Mouse (Mus musculus) kidney, adult 2 months (tissue): ENCODE data around the gene Perp. TPM values are rescaled to one million over a fixed set of nuclear protein-coding genes. Genes with fewer than 3 reads are reported as not detected.

Experiments used
- DNase-seq: peaks from one replicate; pipeline ENCODE4 v3.0.0; 2021
- H3K27ac ChIP-seq: fragments of 200-500 bp; 2 replicates; pipeline ENCODE4 v1.5.1; 2012; ENCODE audit warnings: low read depth, low read length, control low read depth, inconsistent platforms; ENCODE audit not compliant: insufficient read depth
- H3K27me3 ChIP-seq: fragments of 200-500 bp; replicated peaks from 2 replicates; pipeline ENCODE4 v1.6.1; 2012; ENCODE audit warnings: mild to moderate bottlenecking, moderate library complexity, low read length, inconsistent platforms; ENCODE audit not compliant: control insufficient read depth, insufficient read depth
- H3K36me3 ChIP-seq: fragments of 200-500 bp; 2 replicates; pipeline ENCODE4 v1.6.1; 2012; ENCODE audit warnings: mild to moderate bottlenecking, moderate library complexity, low read length, inconsistent platforms; ENCODE audit not compliant: control insufficient read depth, insufficient read depth
- H3K4me1 ChIP-seq: fragments of 200-500 bp; 2 replicates; pipeline ENCODE4 v1.6.1; 2011; ENCODE audit warnings: low read length; ENCODE audit not compliant: control insufficient read depth, insufficient read depth
- H3K4me3 ChIP-seq: fragments of 200-500 bp; 2 replicates; pipeline ENCODE4 v1.5.1; 2011; ENCODE audit warnings: mild to moderate bottlenecking, low read depth, low read length, control low read depth; ENCODE audit not compliant: insufficient read depth
- CTCF ChIP-seq: fragments of 200-500 bp; conservative IDR thresholded peaks from 2 replicates; pipeline ENCODE4 v1.5.1; 2011; ENCODE audit warnings: low read depth, mild to moderate bottlenecking, control low read depth, low read length, moderate library complexity, mixed read lengths; ENCODE audit not compliant: insufficient read depth, insufficient read length
- POLR2A ChIP-seq: fragments of 200-500 bp; IDR thresholded peaks from one replicate; pipeline ENCODE4 v1.6.1; 2011; ENCODE audit warnings: low read depth, low read length, control low read depth
- WGBS: fragments of 180-500 bp; shearing (Covaris S2); methylation state at CpG from one replicate; pipeline ENCODE4 v1.1.7; 2018; 5-methylcytosine and 5-hydroxymethylcytosine counted together
- polyA plus RNA-seq: library from polyadenylated mRNA; depleted of rRNA; stranded (reverse); fragments of >200 nt; gene quantifications from 2 replicates; pipeline ENCODE4 v1.2.3, GENCODE M21; 2012

The Perp gene
- polyA plus RNA-seq, 1 experiment = 56.2 TPM

DNA sequence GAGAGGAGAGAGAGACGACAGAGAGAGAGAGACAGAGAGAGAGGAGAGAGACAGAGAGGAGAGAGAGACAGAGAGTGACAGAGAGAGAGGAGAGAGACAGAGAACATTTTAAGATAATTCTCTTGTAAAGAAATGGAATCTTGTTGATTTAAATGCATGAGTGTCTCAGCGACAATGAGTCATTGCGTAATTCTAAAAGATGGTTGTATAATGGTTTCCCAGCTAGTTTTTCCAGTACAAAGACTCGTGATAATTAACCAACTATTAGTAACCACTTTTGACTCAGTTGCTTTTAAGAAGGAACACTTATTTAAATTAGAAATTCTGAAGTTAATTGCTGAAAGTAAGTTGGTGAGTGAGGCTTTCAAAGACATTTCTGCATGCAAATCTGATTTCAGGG, 16.6 kb downstream of the Perp start:
- TF ChIP-seq CTCF (no peak), POLR2A (no peak)
- Histone ChIP-seq H3K27me3 (no peaks in the 10 kb centered on the region), H3K4me3 (no peak overlapping the region), H3K27ac (no peak overlapping the region), H3K36me3 (no peaks in the 10 kb centered on the region), H3K4me1 (no peaks in the 10 kb centered on the region)
- DNase-seq = no peak
- 79% methylated on average over 4 of the region's 4 CpGs for WGBS

DNA sequence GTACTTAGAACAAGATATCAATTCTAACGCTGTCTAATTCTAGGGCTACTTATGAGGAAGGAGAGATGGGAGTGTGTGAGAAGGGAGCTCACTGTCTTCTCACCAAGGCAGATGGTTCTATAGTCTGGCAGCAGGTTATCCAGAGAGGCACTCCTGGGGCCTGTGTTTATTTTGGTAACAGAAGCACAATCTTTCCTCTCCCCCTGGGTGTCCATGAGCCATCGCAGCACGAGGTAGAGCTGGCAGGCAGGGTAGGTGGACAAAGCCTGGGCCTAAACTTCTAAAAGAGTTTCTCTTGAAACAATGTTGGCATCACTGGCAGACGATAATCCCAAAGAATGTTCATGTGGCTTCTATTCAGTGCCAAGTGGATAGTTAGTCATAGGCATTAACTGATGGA, 18.5 kb downstream of the Perp start:
- DNase-seq = no peak
- TF ChIP-seq POLR2A (no peak), CTCF (no peak)
- Histone ChIP-seq H3K4me1 (no peaks in the 10 kb centered on the region), H3K36me3 (no peaks in the 10 kb centered on the region), H3K4me3 (no peak overlapping the region), H3K27me3 (no peaks in the 10 kb centered on the region), H3K27ac (no peak overlapping the region)
- 84% methylated on average over 4 of the region's 4 CpGs for WGBS

DNA sequence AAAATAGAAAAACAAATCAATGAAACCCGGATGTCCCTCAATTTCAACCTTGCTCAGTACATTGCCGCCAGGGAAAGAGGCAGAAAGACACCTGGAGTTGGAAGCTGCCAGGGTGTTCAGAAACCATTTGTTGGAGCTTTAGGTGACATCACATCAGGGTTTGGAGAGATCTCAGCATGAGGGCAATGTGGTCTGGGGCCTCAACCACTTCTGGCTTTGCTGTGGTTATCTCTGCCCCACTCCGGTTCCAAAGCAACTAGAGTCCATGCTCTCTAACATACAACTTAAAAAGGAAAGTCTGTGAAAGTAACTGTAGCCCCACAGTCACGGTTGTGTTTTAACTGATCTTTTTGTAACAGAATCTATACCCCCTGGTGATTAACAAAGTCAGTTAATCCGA, 19.9 kb downstream of the Perp start:
- H3K27ac ChIP-seq = no peak overlapping the region
- WGBS = 53% methylated on average over 5 of the region's 5 CpGs

DNA sequence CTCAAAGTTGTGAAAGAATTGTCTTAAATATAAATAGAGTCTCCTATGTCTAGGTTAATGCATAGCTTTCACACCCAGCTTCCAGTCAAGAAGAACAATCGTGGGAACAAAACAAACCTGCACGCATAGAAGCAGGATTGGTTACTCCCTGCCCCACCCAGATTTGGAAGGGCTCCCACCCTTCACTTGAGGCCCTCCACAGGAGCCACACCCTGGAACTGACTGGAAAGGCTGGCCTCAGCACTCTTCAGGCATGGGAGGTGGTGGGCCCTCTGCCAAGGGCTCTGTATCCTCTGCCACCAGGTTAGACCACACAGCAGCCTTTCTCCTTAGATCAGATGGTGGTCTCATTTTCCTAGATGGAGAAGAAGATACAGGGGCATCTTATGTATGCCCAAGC, 26.2 kb downstream of the Perp start:
- Histone ChIP-seq H3K27me3 (no peaks in the 10 kb centered on the region), H3K27ac (no peak overlapping the region), H3K4me3 (no peak overlapping the region), H3K36me3 (no peaks in the 10 kb centered on the region), H3K4me1 (no peaks in the 10 kb centered on the region)
- WGBS = 71% methylated on average over 2 of the region's 2 CpGs
- TF ChIP-seq CTCF (no peak), POLR2A (no peak)
- DNase-seq = no peak

More for the DNA sequence above, 19.9 kb downstream of the Perp start:
- Histone ChIP-seq H3K27me3 (no peaks in the 10 kb centered on the region), H3K4me3 (no peak overlapping the region), H3K4me1 (no peaks in the 10 kb centered on the region), H3K36me3 (no peaks in the 10 kb centered on the region)
- no peak for DNase-seq
- TF ChIP-seq CTCF = no peak
- no peak for TF ChIP-seq POLR2A

DNA sequence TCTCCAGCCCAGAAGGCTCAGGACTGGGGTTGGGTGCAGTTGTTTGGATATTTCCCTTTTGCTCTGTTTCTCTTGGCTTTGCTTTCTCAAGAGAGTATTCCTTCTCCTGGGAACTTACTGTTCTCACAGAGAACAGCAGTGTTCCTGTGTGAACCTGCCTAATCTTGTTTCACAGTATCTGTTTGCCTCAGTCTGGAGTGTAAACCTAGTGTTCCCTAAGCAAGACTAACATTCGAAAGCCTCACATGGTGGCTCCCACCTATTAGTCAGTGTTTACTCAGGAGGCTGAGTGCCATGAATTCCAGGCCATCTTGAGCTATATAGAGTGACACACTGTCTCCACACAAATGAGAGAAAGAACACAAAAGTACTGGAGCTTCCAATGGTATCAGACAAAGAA, 31.4 kb downstream of the Perp start:
- Histone ChIP-seq H3K4me1 (no peaks in the 10 kb centered on the region), H3K4me3 (no peak overlapping the region), H3K27ac (0 out of 2 replicates have a peak overlapping the region, but pooled peaks have one; percentile 46), H3K36me3 (no peaks in the 10 kb centered on the region), H3K27me3 (no peaks in the 10 kb centered on the region)
- 26% methylated on average over 1 of the region's 1 CpGs for WGBS
- DNase-seq = peak; percentile 16
- TF ChIP-seq CTCF = no peak
- no peak for TF ChIP-seq POLR2A

DNA sequence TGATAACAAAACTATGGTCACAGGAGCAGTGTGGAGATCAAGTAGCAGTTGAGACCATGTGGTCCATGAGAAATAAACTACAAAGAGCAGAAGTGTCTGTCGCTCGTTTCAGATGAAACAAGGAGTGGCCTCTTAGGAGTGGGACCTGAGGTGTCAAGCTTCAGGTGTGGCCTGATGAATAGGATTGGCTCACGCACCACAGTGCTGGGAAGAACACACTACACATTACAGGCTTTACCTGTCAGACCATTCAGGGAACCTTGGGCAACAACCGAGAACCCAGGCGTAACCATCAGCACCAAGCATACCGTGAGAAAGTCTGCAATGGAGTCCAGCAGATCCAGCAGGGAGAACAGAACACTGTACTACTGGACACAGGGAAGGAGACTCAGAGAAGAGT, 33.3 kb downstream of the Perp start:
- TF ChIP-seq POLR2A (no peak), CTCF (no peak)
- H3K27me3 ChIP-seq = no peaks in the 10 kb centered on the region
- H3K4me1 ChIP-seq = no peaks in the 10 kb centered on the region
- H3K36me3 ChIP-seq = no peaks in the 10 kb centered on the region
- DNase-seq = no peak
- no peak overlapping the region for H3K27ac ChIP-seq
- no peak overlapping the region for H3K4me3 ChIP-seq
- WGBS = 88% methylated on average over 6 of the region's 6 CpGs

DNA sequence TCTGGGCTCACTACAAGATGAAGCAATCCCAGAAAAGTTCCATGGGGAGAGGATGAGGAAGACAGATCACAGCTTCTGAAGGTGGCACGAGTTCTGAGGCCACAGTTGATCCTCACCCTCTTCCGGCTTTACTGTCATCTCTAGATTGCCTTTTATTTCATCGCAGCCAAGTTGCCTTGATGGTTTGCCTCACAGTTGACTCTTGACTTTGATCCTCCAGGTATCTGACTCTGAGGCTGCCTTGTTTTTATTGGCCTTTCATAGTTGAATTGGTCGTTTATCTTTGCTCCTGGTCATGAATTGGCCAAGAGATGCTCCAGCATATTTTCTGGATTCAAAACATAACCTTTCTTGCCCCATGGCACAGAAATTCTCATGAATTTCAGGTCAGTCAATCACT, 34.3 kb downstream of the Perp start:
- H3K36me3 ChIP-seq = no peaks in the 10 kb centered on the region
- TF ChIP-seq POLR2A (no peak), CTCF (no peak)
- no peak for DNase-seq
- H3K4me3 ChIP-seq = no peak overlapping the region
- no peak overlapping the region for H3K27ac ChIP-seq
- 73% methylated on average over 4 of the region's 4 CpGs for WGBS
- no peaks in the 10 kb centered on the region for H3K4me1 ChIP-seq
- H3K27me3 ChIP-seq = no peaks in the 10 kb centered on the region

DNA sequence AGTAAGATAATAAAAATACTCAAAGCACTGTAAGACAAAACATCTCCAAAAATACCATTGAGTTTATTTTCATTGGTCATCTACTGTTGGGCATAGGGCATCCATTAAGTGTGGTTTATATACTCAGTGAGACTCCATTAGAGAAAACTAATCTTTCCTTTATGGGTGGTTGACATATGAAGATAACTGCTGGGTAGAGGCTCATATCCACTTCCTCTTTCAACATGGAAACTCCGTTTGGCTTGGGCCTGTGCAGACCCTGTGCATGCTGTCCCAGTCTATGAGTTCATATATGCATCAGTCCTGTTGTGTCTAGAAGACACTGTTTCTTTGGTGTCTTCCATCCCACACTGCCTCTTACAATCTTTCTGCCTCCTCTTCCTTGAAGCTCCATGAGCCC, 34.9 kb downstream of the Perp start:
- TF ChIP-seq CTCF = no peak
- no peak for TF ChIP-seq POLR2A
- Histone ChIP-seq H3K36me3 (no peaks in the 10 kb centered on the region), H3K27me3 (no peaks in the 10 kb centered on the region), H3K4me1 (no peaks in the 10 kb centered on the region), H3K27ac (no peak overlapping the region), H3K4me3 (no peak overlapping the region)
- no peak for DNase-seq
- 90% methylated on average over 1 of the region's 1 CpGs for WGBS
